Mouse (Mus musculus) bone marrow macrophage, adult 2 months (primary cell): ENCODE measurements around the gene Lamp1.

Source experiments
- CTCF ChIP-seq: IDR thresholded peaks from 2 replicates; pipeline ENCODE4 v1.5.1; 2012; ENCODE audit warnings: low read depth, mild to moderate bottlenecking, low read length, moderate library complexity
- POLR2A ChIP-seq: IDR thresholded peaks from 2 replicates; pipeline ENCODE4 v1.6.1; 2012; ENCODE audit warnings: mild to moderate bottlenecking, low read depth, low read length, borderline replicate concordance

- no peak for TF ChIP-seq POLR2A
- TF ChIP-seq CTCF = no peak
These were observed 15.3 kb downstream of the Lamp1 start for GRCm38 (mm10) chr8:13174305-13174704.
